Mouse (Mus musculus): ENCODE data around the gene Tubg2.
A peak's percentile ranks its signal among the peaks of the same experiment; 100 is the strongest.

Tubg2 gene

GRCm38 (mm10) chr11:101194643-101195042 lies 38.9 kb downstream of the Tubg2 start:
- DNase-seq (ENCODE audit: low spot score in 2 of 2): no peak

- DNase-seq (ENCODE audit: low spot score in 2 of 2): no peak
Measured at GRCm38 (mm10) chr11:101195101-101195500, 39.4 kb downstream of the Tubg2 start.

- no peak for DNase-seq (ENCODE audit: low spot score in 2 of 2)
Measured at GRCm38 (mm10) chr11:101195571-101195970, 39.9 kb downstream of the Tubg2 start.

- no peak for DNase-seq (ENCODE audit: low spot score in 2 of 2)
Measured at GRCm38 (mm10) chr11:101196175-101196574, 40.5 kb downstream of the Tubg2 start.

GRCm38 (mm10) chr11:101199555-101199954 lies 43.8 kb downstream of the Tubg2 start:
- DNase-seq (ENCODE audit: low spot score in 2 of 2): no peak

GRCm38 (mm10) chr11:101200986-101201385 lies 45.3 kb downstream of the Tubg2 start:
- peak in 1 of 2 experiments; percentile 35 for DNase-seq (ENCODE audit: low spot score in 2 of 2)
